Mouse (Mus musculus): ENCODE measurements around the gene Fam214a. TPM values are rescaled to one million over a fixed set of nuclear protein-coding genes. Genes with fewer than 3 reads are reported as not detected.

The Fam214a gene
- total RNA-seq, 1 experiment from 2014 or later, result 14.6 TPM

- no peak for ATAC-seq (replicated peaks; ENCODE audit: low read depth, poor library complexity, severe bottlenecking)
Observed at GRCm38 (mm10) chr9:74946713-74947402, 5.8 kb upstream of the Fam214a start.

DNA sequence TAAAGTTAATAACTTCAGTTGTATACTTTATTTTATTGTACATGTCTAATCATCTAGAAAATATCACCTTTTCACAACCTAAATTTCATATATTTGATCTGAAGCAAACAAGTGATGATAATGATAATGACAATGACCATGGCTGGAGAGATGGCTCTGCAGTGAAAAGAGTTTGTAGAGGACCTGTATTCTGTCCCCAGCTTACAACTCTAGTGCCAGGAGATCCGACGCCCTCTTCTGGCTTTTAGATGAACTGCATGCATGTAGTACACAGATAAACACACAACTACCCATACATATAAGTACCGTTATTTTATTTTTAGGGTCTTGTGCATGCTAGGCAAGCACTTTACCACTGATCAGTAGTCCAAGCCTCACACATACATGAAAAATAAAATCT lies 1.2 kb upstream of the Fam214a start:
- ATAC-seq (replicated peaks; ENCODE audit: low read depth, poor library complexity, severe bottlenecking), result no peak

- peak; percentile 36 for ATAC-seq (replicated peaks; ENCODE audit: low read depth, poor library complexity, severe bottlenecking)
Observed at GRCm38 (mm10) chr9:74952106-74952505, 578 bp upstream of the Fam214a start.

GRCm38 (mm10) chr9:74953265-74953958 lies 728 bp downstream of the Fam214a start:
- peak; percentile 71 for ATAC-seq (replicated peaks; ENCODE audit: low read depth, poor library complexity, severe bottlenecking)

DNA sequence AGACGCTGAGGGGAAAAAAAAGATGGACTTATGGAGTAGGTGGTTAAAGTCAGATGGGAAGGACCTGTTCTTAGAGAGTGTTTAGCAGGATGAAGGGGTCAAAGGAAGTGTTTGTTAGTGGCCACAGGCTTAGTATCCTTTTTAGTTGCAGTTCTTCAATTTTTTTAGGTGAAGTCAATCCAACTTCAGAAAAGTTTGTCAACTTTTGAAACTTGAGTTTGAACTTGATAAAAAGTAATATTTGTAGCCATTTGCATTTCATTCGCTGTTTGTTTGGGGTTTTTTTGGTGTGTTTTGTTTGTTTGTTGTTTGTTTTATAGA lies 1.2 kb downstream of the Fam214a start:
- ATAC-seq (replicated peaks; ENCODE audit: low read depth, poor library complexity, severe bottlenecking), result no peak

DNA sequence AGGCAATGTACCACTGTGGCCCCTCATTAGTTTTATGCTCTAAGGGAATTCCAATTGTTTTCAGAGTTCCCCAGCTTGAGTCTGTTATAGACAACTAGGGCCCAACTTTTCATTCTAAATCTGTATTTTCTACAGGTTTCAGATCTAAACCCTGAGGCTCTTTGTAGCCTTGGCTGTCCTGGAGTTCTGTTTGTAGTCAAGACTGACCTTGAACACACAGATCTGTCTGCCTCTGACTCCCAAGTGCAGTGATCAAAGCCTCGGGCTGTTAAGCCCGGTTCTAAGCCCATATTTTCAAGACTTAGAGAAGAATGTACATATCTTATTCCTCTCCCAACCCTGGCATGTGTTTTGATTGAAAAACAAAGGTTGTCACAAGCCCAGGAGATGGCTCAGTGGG lies 1.7 kb downstream of the Fam214a start:
- ATAC-seq (replicated peaks; ENCODE audit: low read depth, poor library complexity, severe bottlenecking), result no peak

DNA sequence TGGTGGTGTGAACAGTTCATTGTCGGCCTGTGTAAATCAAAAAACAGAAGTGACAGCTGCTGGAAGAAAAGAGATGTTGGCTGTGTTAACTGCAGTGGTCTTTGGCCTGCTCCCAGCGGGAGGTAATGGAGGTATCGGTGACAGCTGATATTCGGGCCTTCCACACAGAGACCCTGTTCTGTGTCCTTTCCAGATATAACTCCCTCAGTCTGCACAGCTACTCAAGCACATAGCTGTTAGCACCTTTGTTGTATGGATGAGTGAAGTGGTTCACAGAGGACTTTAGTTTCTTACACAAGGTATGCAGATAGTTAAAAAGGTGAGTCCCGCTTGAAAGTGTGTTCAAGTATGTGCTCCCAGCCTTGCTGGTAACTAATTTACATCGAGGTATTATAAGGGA lies 7.9 kb downstream of the Fam214a start:
- ATAC-seq (replicated peaks; ENCODE audit: low read depth, poor library complexity, severe bottlenecking), result no peak

- ATAC-seq (replicated peaks; ENCODE audit: low read depth, poor library complexity, severe bottlenecking), result no peak
Observed at GRCm38 (mm10) chr9:74961073-74961575, 8.4 kb downstream of the Fam214a start.

DNA sequence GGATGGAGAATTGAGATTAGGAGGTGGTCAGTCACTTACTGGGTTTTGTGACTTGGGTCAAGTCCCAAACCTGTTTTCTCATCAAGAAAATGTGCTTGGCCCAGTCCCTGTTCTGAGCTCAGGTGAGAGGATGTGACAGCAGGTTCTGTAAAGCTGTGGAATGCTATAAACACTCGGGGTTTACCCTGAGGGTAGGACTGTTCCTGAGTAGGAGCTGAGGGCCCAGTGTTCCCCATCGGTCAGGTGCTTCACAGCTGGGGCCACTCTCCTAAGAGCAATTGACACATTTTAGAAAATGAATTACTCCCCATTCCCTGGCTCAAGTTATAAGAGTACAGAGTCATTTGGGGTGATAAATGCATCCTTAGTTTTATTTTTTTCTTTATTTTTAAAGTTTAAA lies 11.3 kb downstream of the Fam214a start:
- no peak for ATAC-seq (replicated peaks; ENCODE audit: low read depth, poor library complexity, severe bottlenecking)

DNA sequence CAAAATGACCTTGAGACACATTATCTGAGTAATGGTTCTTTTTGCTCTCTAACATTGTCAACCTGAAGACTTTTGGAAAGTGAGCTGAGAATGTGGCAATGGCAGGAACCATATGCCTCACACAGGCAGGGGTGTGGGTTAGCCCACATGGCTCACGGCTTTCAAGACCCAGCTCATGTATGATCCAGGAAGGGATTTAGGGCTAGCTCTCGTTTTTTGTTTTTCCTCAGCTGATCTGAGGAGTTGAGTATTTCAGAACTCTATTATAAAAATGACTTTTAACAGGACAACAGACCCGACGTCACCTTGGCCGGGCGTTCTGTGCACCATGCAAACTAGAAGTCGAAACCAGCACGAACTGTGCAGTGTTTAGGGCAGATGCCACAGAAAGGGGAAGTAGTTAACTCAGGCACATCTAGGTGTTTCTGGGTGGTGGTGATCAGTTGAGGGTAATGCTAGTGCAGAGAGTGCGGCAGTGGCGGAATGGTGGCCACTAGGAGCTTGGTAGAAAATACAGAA lies 12.2 kb downstream of the Fam214a start:
- peak; percentile 98 for ATAC-seq (replicated peaks; ENCODE audit: low read depth, poor library complexity, severe bottlenecking)

DNA sequence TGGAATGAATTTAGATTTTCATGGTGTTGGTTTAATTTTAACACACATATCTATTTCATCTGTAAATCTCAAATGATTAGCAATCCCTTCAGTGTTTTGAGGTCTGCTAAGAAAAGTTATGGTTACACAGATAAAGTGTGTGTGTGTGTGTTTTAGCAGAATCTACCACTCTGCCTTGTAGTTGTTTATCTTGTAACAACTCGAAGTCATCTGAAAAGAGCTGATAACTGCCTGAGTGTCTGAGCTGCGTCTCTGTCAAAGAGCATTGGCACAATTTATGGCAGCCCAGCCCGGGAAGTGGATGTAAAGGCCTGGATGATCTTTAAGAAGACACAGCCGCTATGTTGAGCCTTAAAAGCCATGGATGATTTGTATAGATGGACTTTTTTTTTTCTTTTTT lies 13.5 kb downstream of the Fam214a start:
- no peak for ATAC-seq (replicated peaks; ENCODE audit: low read depth, poor library complexity, severe bottlenecking)

- no peak for ATAC-seq (replicated peaks; ENCODE audit: low read depth, poor library complexity, severe bottlenecking)
Observed at GRCm38 (mm10) chr9:74968647-74969428, 16.2 kb downstream of the Fam214a start.

DNA sequence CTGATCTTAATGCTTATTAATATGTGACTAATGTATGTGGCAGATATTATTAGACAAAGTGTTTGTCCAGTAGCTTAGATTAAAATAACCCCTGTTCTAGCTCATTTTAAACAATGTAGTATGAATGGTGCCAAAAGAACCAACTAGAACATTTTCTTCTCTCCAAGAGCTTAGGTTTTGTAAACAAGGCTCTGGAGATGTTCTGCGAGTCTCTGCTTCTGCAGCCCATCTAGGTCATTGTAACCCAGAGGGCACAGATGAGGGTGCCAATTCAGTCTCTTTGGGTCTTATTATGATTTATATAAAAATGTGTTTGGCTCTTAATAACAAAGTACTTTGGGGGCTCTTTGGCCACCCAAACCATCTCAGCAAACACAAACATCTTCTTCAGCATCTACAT lies 17.9 kb downstream of the Fam214a start:
- ATAC-seq (replicated peaks; ENCODE audit: low read depth, poor library complexity, severe bottlenecking), result no peak

- ATAC-seq (replicated peaks; ENCODE audit: low read depth, poor library complexity, severe bottlenecking), result no peak
Observed at GRCm38 (mm10) chr9:74971191-74971976, 18.7 kb downstream of the Fam214a start.

DNA sequence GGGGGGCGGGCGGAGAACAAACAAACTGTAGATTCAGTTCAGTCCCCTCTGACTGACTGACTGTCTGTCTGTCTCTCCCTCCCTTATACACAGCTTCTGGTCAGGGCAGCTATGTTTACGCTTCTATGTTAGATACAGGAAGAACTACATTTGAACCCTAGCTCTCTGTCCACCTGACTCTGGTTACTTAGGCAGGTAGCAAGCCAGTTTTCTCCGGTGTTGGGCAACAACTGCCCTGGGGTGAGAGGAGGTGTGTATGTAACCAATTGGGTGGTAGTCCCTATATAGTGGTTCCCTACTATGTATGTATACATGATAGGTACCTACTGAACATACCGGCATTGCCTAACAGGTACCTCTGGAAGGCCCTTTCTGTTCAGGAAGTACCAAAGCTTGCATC lies 20.1 kb downstream of the Fam214a start:
- ATAC-seq (replicated peaks; ENCODE audit: low read depth, poor library complexity, severe bottlenecking), result no peak

GRCm38 (mm10) chr9:74973154-74973553 lies 20.5 kb downstream of the Fam214a start:
- ATAC-seq (replicated peaks; ENCODE audit: low read depth, poor library complexity, severe bottlenecking), result no peak

GRCm38 (mm10) chr9:74974758-74975157 lies 22.1 kb downstream of the Fam214a start:
- no peak for ATAC-seq (replicated peaks; ENCODE audit: low read depth, poor library complexity, severe bottlenecking)

GRCm38 (mm10) chr9:74975416-74975815 lies 22.7 kb downstream of the Fam214a start:
- ATAC-seq (replicated peaks; ENCODE audit: low read depth, poor library complexity, severe bottlenecking), result peak; percentile 2; the same call in 1 of the 2 replicates

- ATAC-seq (replicated peaks; ENCODE audit: low read depth, poor library complexity, severe bottlenecking), result peak; percentile 98
Observed at GRCm38 (mm10) chr9:74975911-74976563, 23.4 kb downstream of the Fam214a start.
